Mouse (Mus musculus): ENCODE results near the gene Krtcap2.

GRCm38 (mm10) chr3:89208075-89208657 is 37.6 kb upstream of the Krtcap2 start:
- no peak for TF ChIP-seq CTCF (IDR thresholded peaks at IDR 0.05; ENCODE audit: insufficient read depth, low read length)
- no peak for TF ChIP-seq POLR2A (IDR thresholded peaks at IDR 0.05; ENCODE audit: borderline replicate concordance, extremely low read depth, low read depth, low read length)

Measured in lung, adult 2 months (tissue).